Mouse (Mus musculus) liver, embryonic 16.5 days (tissue): Measurements from ENCODE around the gene Tmsb15a. TPM values are rescaled to one million over a fixed set of nuclear protein-coding genes. Genes with fewer than 3 reads are reported as not detected.

Source experiments
- ATAC-seq: fragments of 200-750 bp; cut with Nextera tagmentation; 2 replicates; pipeline ENCODE4 v1.8.0; 2017; ENCODE audit warnings: low read depth, mild to moderate bottlenecking, moderate number of reproducible peaks, moderate library complexity
- H3K27ac ChIP-seq: fragments of 300-500 bp; sonication (generic); 2 replicates; pipeline ENCODE4 v1.5.1; 2014; ENCODE audit warnings: mild to moderate bottlenecking, low read length
- H3K27me3 ChIP-seq: fragments of 300-500 bp; sonication (generic); 2 replicates; pipeline ENCODE4 v1.6.1; 2014; ENCODE audit warnings: low read depth, low read length, mixed read lengths; ENCODE audit not compliant: control insufficient read depth, insufficient read depth
- H3K36me3 ChIP-seq: fragments of 300-500 bp; sonication (generic); 2 replicates; pipeline ENCODE4 v1.6.1; 2014; ENCODE audit warnings: mild to moderate bottlenecking; ENCODE audit not compliant: control insufficient read depth, insufficient read depth
- H3K4me1 ChIP-seq: fragments of 300-500 bp; sonication (generic); 2 replicates; pipeline ENCODE4 v1.6.1; 2014; ENCODE audit warnings: low read depth, low read length, mixed read lengths; ENCODE audit not compliant: control insufficient read depth
- H3K4me2 ChIP-seq: fragments of 300-500 bp; sonication (generic); 2 replicates; pipeline ENCODE4 v1.6.1; 2014; ENCODE audit warnings: low read depth, low read length, mixed read lengths
- H3K4me3 ChIP-seq: fragments of 300-500 bp; sonication (generic); 2 replicates; pipeline ENCODE4 v1.5.1; 2014; ENCODE audit warnings: low read depth, mild to moderate bottlenecking, low read length
- H3K9ac ChIP-seq: fragments of 300-500 bp; sonication (generic); 2 replicates; pipeline ENCODE4 v1.6.1; 2014; ENCODE audit warnings: low read depth, low read length
- H3K9me3 ChIP-seq: fragments of 300-500 bp; sonication (generic); replicated peaks from 2 replicates; pipeline ENCODE4 v1.6.1; 2016; ENCODE audit warnings: low read length; ENCODE audit not compliant: control insufficient read depth
- WGBS: fragments of 180-500 bp; shearing (Covaris S2); extraction: QIAGEN DNeasy Blood & Tissue Kit; methylation state at CpG from one replicate; pipeline ENCODE4 v1.1.7; 2014; ENCODE audit not compliant: insufficient replicate concordance; 5-methylcytosine and 5-hydroxymethylcytosine counted together
- microRNA-seq: library from miRNA; unstranded; fragments of <30 nt; microRNA quantifications from one replicate; pipeline ENCODE4, GENCODE M21; 2016
- polyA plus RNA-seq: library from polyadenylated mRNA; unstranded; fragments of >200 nt; fragmentation: Nextera tagmentation; extraction: Ambion mirVana; gene quantifications from 2 replicates; pipeline ENCODE4 v1.2.1, GENCODE M21; 2015

Tmsb15a gene
- polyA plus RNA-seq, 1 experiment from 2014 or later, result not detected

- no peak for ATAC-seq
- H3K27me3 ChIP-seq, result no peaks in the 10 kb centered on the region
- no peak overlapping the region for H3K4me3 ChIP-seq
- WGBS, result 47% methylated on average over 2 of the region's 2 CpGs
- no peaks in the 10 kb centered on the region for H3K9me3 ChIP-seq
- H3K36me3 ChIP-seq, result no peaks in the 10 kb centered on the region
- no peak overlapping the region for H3K27ac ChIP-seq
- H3K4me2 ChIP-seq, result no peak overlapping the region
- no peaks in the 10 kb centered on the region for H3K4me1 ChIP-seq
- H3K9ac ChIP-seq, result no peak overlapping the region
These were observed 12.2 kb downstream of the Tmsb15a start for GRCm38 (mm10) chrX:135712845-135713244.

GRCm38 (mm10) chrX:135704349-135704748 is 20.7 kb downstream of the Tmsb15a start:
- Histone ChIP-seq H3K9ac (no peak overlapping the region), H3K9me3 (no peaks in the 10 kb centered on the region), H3K36me3 (no peaks in the 10 kb centered on the region), H3K27me3 (no peaks in the 10 kb centered on the region), H3K27ac (no peak overlapping the region), H3K4me2 (no peak overlapping the region), H3K4me3 (no peak overlapping the region), H3K4me1 (no peaks in the 10 kb centered on the region)
- 40% methylated on average over 2 of the region's 2 CpGs for WGBS
- no peak for ATAC-seq

- H3K9me3 ChIP-seq, result no peaks in the 10 kb centered on the region
- H3K4me1 ChIP-seq, result no peaks in the 10 kb centered on the region
- H3K4me2 ChIP-seq, result no peak overlapping the region
- H3K27ac ChIP-seq, result no peak overlapping the region
- no peaks in the 10 kb centered on the region for H3K27me3 ChIP-seq
- no peak overlapping the region for H3K4me3 ChIP-seq
- no peaks in the 10 kb centered on the region for H3K36me3 ChIP-seq
- H3K9ac ChIP-seq, result no peak overlapping the region
- ATAC-seq, result no peak
- 71% methylated on average over 1 of the region's 1 CpGs for WGBS
These were observed 21.9 kb downstream of the Tmsb15a start for GRCm38 (mm10) chrX:135703111-135703510.

- 33% methylated on average over 1 of the region's 1 CpGs for WGBS
- Histone ChIP-seq H3K27ac (no peak within 1 kb of the TSS), H3K36me3 (no peaks in the 10 kb centered on the region), H3K4me2 (no peak within 1 kb of the TSS), H3K9me3 (no peaks in the 10 kb centered on the region), H3K4me3 (no peak within 1 kb of the TSS), H3K4me1 (no peaks in the 10 kb centered on the region), H3K27me3 (no peaks in the 10 kb centered on the region), H3K9ac (no peak within 1 kb of the TSS)
- ATAC-seq, result no peak
These were observed 31.4 kb downstream of the Tmsb15a start, which contains the start of gene Tcp11x2 for GRCm38 (mm10) chrX:135693633-135694032. Tcp11x2 (minus strand) TSS chrX:135693790.

GRCm38 (mm10) chrX:135687802-135688201 is 37.3 kb downstream of the Tmsb15a start:
- Histone ChIP-seq H3K9ac (no peak overlapping the region), H3K27ac (no peak overlapping the region), H3K27me3 (no peaks in the 10 kb centered on the region), H3K4me2 (no peak overlapping the region), H3K4me3 (no peak overlapping the region), H3K36me3 (no peaks in the 10 kb centered on the region), H3K4me1 (no peaks in the 10 kb centered on the region), H3K9me3 (no peaks in the 10 kb centered on the region)
- ATAC-seq, result no peak
- WGBS, result 47% methylated on average over 3 of the region's 3 CpGs

- Histone ChIP-seq H3K36me3 (no peaks in the 10 kb centered on the region), H3K27ac (no peak overlapping the region), H3K4me1 (no peaks in the 10 kb centered on the region), H3K4me2 (no peak overlapping the region), H3K9me3 (no peaks in the 10 kb centered on the region), H3K4me3 (no peak overlapping the region), H3K9ac (no peak overlapping the region), H3K27me3 (no peaks in the 10 kb centered on the region)
- 40% methylated on average over 2 of the region's 2 CpGs for WGBS
- no peak for ATAC-seq
These were observed 43.2 kb downstream of the Tmsb15a start for GRCm38 (mm10) chrX:135681858-135682257.

Small RNA genes within 50 kb of the gene (microRNA-seq; reads per million reads assigned to microRNA genes)
- not detected for gene Mir7646

Other genes starting within 250 kb of the Tmsb15a start
- not detected in 2 replicates for gene AV320801, start 230.7 kb downstream of the Tmsb15a start, polyA plus RNA-seq
- gene Nxf7, start 126.5 kb downstream of the Tmsb15a start, polyA plus RNA-seq, result 0.05 and 0.14 TPM in 2 replicates
- gene Prame, start 97.6 kb downstream of the Tmsb15a start, polyA plus RNA-seq, result not detected in 2 replicates
- gene Tcp11x2, start 31.5 kb downstream of the Tmsb15a start, polyA plus RNA-seq, result not detected in 2 replicates
- gene Armcx5, start 17.5 kb upstream of the Tmsb15a start, polyA plus RNA-seq, result 2.9 and 3.5 TPM in 2 replicates
- 6.5 and 6.7 TPM in 2 replicates for gene Gprasp1, start 17.5 kb upstream of the Tmsb15a start, polyA plus RNA-seq
- 9.8 and 10.4 TPM in 2 replicates for gene Bhlhb9, start 72.3 kb upstream of the Tmsb15a start, polyA plus RNA-seq
- gene Gprasp2, start 113.8 kb upstream of the Tmsb15a start, polyA plus RNA-seq, result 1.4 and 1.5 TPM in 2 replicates